Mouse (Mus musculus) limb, embryonic 11.5 days (tissue): ENCODE results near the gene BC067074. TPM values are rescaled to one million over a fixed set of nuclear protein-coding genes. Genes with fewer than 3 reads are reported as not detected.
"Not testable (repeated sequence)": the region's sequence is repeated elsewhere in the genome, so short reads cannot be mapped to it uniquely, and the experiment has no call there.

Experiments
- ATAC-seq: fragments of 200-750 bp; cut with Nextera tagmentation; 2 replicates; pipeline ENCODE4 v1.8.0; 2017; ENCODE audit warnings: low read depth; ENCODE audit not compliant: insufficient number of reproducible peaks, low FRiP score, low TSS enrichment
- DNase-seq: peaks from one replicate; pipeline ENCODE4 v3.0.0-alpha.2; 2015; ENCODE audit warnings: low spot score
- H3K27ac ChIP-seq: fragments of 300-500 bp; sonication (generic); replicated peaks from 2 replicates; pipeline ENCODE4 v1.5.1; 2014; ENCODE audit warnings: low read depth, mild to moderate bottlenecking, low read length
- H3K27me3 ChIP-seq: fragments of 300-500 bp; sonication (generic); 2 replicates; pipeline ENCODE4 v1.6.1; 2014; ENCODE audit warnings: mild to moderate bottlenecking, low read length, mixed read lengths; ENCODE audit not compliant: control insufficient read depth, insufficient read depth
- H3K36me3 ChIP-seq: fragments of 300-500 bp; sonication (generic); 2 replicates; pipeline ENCODE4 v1.6.1; 2014; ENCODE audit warnings: mild to moderate bottlenecking, low read length, moderate library complexity, mixed read lengths; ENCODE audit not compliant: control insufficient read depth, insufficient read depth
- H3K4me1 ChIP-seq: fragments of 300-500 bp; sonication (generic); 2 replicates; pipeline ENCODE4 v1.6.1; 2014; ENCODE audit warnings: low read length, mixed read lengths; ENCODE audit not compliant: control insufficient read depth, insufficient read depth
- H3K4me2 ChIP-seq: fragments of 300-500 bp; sonication (generic); 2 replicates; pipeline ENCODE4 v1.6.1; 2014; ENCODE audit warnings: low read depth, mild to moderate bottlenecking, moderate library complexity; ENCODE audit not compliant: severe bottlenecking
- H3K4me3 ChIP-seq: fragments of 300-500 bp; sonication (generic); 2 replicates; pipeline ENCODE4 v1.5.1; 2014; ENCODE audit warnings: low read depth, low read length
- H3K9ac ChIP-seq: fragments of 300-500 bp; sonication (generic); 2 replicates; pipeline ENCODE4 v1.6.1; 2014; ENCODE audit warnings: mild to moderate bottlenecking, low read length
- H3K9me3 ChIP-seq: fragments of 300-500 bp; sonication (generic); 2 replicates; pipeline ENCODE4 v1.6.1; 2016; ENCODE audit warnings: low read length; ENCODE audit not compliant: control insufficient read depth
- WGBS: fragments of 180-500 bp; shearing (Covaris S2); extraction: QIAGEN DNeasy Blood & Tissue Kit; methylation state at CpG from one replicate; pipeline ENCODE4 v1.1.7; 2014; 5-methylcytosine and 5-hydroxymethylcytosine counted together
- polyA plus RNA-seq: library from polyadenylated mRNA; unstranded; fragments of >200 nt; fragmentation: Nextera tagmentation; extraction: Ambion mirVana; gene quantifications from 2 replicates; pipeline ENCODE4 v1.2.1, GENCODE M21; 2014

Gene BC067074
- 7.1 and 8.8 TPM in 2 replicates for polyA plus RNA-seq

GRCm38 (mm10) chr13:113292975-113293706 is at the start of gene BC067074:
BC067074 (plus strand) TSS chr13:113293159.
- H3K4me1 ChIP-seq = peaks cover 4% of the 10 kb centered on the region; the same call in 1 of the 2 replicates
- ATAC-seq = peak; percentile 86
- H3K36me3 ChIP-seq = no peaks in the 10 kb centered on the region

GRCm38 (mm10) chr13:113245025-113245424 is 47.9 kb upstream of the BC067074 start:
- Histone ChIP-seq H3K4me2 (no peak overlapping the region), H3K27ac (no peak overlapping the region), H3K4me3 (no peak overlapping the region), H3K9me3 (no peaks in the 10 kb centered on the region), H3K27me3 (no peaks in the 10 kb centered on the region), H3K9ac (no peak overlapping the region), H3K4me1 (0 out of 2 replicates have a peak, but pooled peaks cover 2% of the 10 kb centered on the region), H3K36me3 (no peaks in the 10 kb centered on the region)
- ATAC-seq (no peak), DNase-seq (no peak)
- WGBS = 81% methylated on average over 8 of the region's 8 CpGs

More at GRCm38 (mm10) chr13:113292975-113293706, at the start of gene BC067074:
- Histone ChIP-seq H3K9ac (peak within 1 kb of the TSS; percentile 87), H3K27ac (peak within 1 kb of the TSS; percentile 72), H3K4me3 (peak within 1 kb of the TSS; percentile 65), H3K27me3 (no peaks in the 10 kb centered on the region), H3K9me3 (no peaks in the 10 kb centered on the region), H3K4me2 (peak within 1 kb of the TSS; percentile 79)
- WGBS = under 1% methylated on average over 59 of the region's 75 CpGs
- DNase-seq = peak; percentile 77

- not testable (repeated sequence) for DNase-seq, H3K9ac ChIP-seq, H3K9me3 ChIP-seq, H3K27ac ChIP-seq, H3K27me3 ChIP-seq, H3K4me1 ChIP-seq, H3K4me3 ChIP-seq, ATAC-seq, H3K36me3 ChIP-seq, H3K4me2 ChIP-seq
- WGBS = 83% methylated on average over 7 of the region's 7 CpGs
Measured at GRCm38 (mm10) chr13:113252580-113252979, 40.4 kb upstream of the BC067074 start.

- no peaks in the 10 kb centered on the region for H3K36me3 ChIP-seq
- no peaks in the 10 kb centered on the region for H3K27me3 ChIP-seq
- no peaks in the 10 kb centered on the region for H3K4me1 ChIP-seq
- no peak for ATAC-seq
- DNase-seq = no peak
- H3K9me3 ChIP-seq = no peaks in the 10 kb centered on the region
- no peak overlapping the region for H3K27ac ChIP-seq
- WGBS = 83% methylated on average over 2 of the region's 2 CpGs
- no peak overlapping the region for H3K9ac ChIP-seq
- H3K4me2 ChIP-seq = no peak overlapping the region
- no peak overlapping the region for H3K4me3 ChIP-seq
Measured at GRCm38 (mm10) chr13:113256766-113257165, 36.2 kb upstream of the BC067074 start.

- ATAC-seq = no peak
- Histone ChIP-seq H3K4me2 (no peak overlapping the region), H3K27ac (no peak overlapping the region), H3K4me3 (no peak overlapping the region), H3K9me3 (no peaks in the 10 kb centered on the region), H3K27me3 (no peaks in the 10 kb centered on the region), H3K4me1 (no peaks in the 10 kb centered on the region), H3K9ac (no peak overlapping the region), H3K36me3 (no peaks in the 10 kb centered on the region)
- WGBS = 45% methylated on average over 5 of the region's 5 CpGs
- DNase-seq = no peak
Measured at GRCm38 (mm10) chr13:113257190-113257589, 35.8 kb upstream of the BC067074 start.

- no peak overlapping the region for H3K4me2 ChIP-seq
- H3K9me3 ChIP-seq = no peaks in the 10 kb centered on the region
- no peak overlapping the region for H3K9ac ChIP-seq
- ATAC-seq (no peak), DNase-seq (no peak)
- H3K27me3 ChIP-seq = no peaks in the 10 kb centered on the region
- H3K27ac ChIP-seq = no peak overlapping the region
- WGBS = 90% methylated on average over 5 of the region's 5 CpGs
- H3K4me1 ChIP-seq = no peaks in the 10 kb centered on the region
- H3K4me3 ChIP-seq = no peak overlapping the region
- H3K36me3 ChIP-seq = no peaks in the 10 kb centered on the region
Measured at GRCm38 (mm10) chr13:113259237-113259636, 33.7 kb upstream of the BC067074 start.

- Histone ChIP-seq H3K9ac (no peak overlapping the region), H3K27me3 (no peaks in the 10 kb centered on the region), H3K36me3 (no peaks in the 10 kb centered on the region), H3K4me2 (no peak overlapping the region), H3K4me3 (no peak overlapping the region), H3K4me1 (no peaks in the 10 kb centered on the region), H3K27ac (no peak overlapping the region), H3K9me3 (no peaks in the 10 kb centered on the region)
- DNase-seq (no peak), ATAC-seq (no peak)
- WGBS = 88% methylated on average over 12 of the region's 12 CpGs
Measured at GRCm38 (mm10) chr13:113262822-113263221, 30.1 kb upstream of the BC067074 start.

- DNase-seq (peak; percentile 82), ATAC-seq (no peak)
- Histone ChIP-seq H3K27ac (no peak overlapping the region), H3K4me2 (no peak overlapping the region), H3K9me3 (no peaks in the 10 kb centered on the region), H3K36me3 (no peaks in the 10 kb centered on the region), H3K27me3 (no peaks in the 10 kb centered on the region), H3K4me1 (no peaks in the 10 kb centered on the region), H3K4me3 (no peak overlapping the region), H3K9ac (no peak overlapping the region)
- 32% methylated on average over 13 of the region's 13 CpGs for WGBS
Measured at GRCm38 (mm10) chr13:113265257-113265656, 27.7 kb upstream of the BC067074 start.
